Mouse (Mus musculus) spleen, adult 18-20 months (tissue): ENCODE results near the gene Siah3.

Experiments
- DNase-seq, 2 experiments: peaks; one replicate each; pipeline ENCODE4 v3.0.0; 2022; ENCODE audit warnings: mixed read lengths in 2 of 2

Siah3 gene

DNA sequence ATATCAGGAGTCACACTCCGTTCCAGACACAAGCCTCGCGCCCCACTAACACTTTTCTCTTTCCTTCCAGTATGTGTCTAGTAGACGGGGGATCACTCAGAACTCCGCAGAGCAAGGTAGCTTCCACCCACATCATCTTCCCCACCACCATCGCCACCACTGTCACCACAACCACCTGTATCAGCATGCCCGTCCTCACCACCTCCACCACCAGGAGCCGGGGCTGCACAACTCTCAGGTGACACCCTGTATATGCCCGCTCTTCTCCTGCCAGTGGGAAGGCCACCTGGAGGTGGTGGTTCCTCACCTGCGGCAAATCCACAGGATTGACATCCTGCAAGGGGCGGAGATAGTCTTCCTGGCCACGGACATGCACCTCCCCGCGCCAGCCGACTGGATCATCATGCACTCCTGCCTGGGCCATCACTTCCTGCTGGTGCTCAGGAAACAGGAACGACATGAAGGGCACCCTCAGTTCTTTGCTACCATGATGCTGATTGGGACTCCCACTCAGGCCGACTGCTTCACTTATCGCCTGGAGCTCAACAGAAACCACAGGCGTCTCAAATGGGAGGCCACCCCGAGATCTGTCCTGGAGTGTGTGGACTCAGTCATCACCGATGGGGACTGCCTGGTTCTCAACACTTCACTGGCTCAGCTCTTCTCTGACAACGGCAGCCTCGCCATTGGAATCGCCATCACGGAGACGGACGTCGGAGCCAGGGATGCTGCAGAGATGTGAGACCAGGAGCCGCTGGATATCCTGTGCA, 69.8 kb downstream of the Siah3 start:
- DNase-seq, result no peak

DNA sequence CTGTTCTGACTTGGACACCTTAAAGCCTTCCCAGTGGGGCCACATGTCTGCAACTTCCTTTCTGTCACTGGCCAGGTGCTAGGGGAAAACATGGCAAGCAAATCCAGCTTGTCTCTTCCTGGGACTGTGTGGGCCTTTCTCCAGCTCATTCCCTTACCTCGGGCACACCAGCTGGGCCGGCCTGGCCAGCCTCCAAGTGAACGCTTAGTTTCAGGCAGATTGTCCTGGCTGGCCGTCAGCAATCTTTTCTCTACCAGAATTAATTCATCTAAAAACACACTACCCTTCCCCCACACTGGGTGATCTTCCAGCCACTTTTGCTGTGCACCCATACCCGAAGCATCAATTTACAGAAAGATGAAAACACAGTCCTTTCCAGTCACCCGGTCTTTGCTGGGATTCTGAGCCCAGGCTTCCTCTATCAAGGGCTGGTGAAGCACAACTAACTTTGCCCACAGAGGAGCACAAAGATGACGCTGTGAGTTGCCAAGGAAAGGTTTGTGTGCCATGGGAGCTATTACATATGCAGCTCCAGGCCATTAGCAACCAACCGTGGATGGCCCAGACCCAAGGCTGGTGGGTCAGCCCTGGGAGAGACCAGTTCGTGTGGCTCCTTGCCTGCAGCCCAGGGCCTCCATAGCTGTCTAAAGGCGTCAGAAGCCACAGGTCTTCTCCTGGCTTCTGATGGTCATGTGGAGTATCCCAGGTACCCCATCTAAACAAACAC, 71.8 kb downstream of the Siah3 start:
- no peak for DNase-seq

DNA sequence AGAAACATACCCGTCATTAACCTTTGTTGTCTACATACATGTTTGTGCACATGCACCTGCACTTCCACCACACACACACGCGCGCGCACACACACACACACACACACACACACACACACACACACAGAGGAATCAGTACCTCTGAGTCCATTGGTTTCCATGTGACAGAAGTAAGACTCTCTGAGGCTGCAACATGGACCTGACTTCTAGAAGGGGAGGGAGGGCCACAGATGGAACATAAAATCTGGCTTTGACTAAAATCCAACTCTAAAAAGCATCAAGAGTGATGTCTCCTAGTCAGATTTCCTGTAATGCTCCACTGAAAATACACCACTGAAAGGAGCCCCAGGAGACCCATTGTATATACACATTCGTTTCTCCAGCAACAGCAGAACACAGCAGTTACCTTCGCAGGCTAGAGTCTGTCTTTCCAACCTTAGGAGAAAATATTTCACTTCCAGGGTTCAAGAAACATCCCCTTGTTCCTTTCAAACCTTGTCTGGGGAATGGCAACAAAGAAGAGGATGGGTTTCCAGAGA, 75.1 kb downstream of the Siah3 start:
- no peak for DNase-seq

DNA sequence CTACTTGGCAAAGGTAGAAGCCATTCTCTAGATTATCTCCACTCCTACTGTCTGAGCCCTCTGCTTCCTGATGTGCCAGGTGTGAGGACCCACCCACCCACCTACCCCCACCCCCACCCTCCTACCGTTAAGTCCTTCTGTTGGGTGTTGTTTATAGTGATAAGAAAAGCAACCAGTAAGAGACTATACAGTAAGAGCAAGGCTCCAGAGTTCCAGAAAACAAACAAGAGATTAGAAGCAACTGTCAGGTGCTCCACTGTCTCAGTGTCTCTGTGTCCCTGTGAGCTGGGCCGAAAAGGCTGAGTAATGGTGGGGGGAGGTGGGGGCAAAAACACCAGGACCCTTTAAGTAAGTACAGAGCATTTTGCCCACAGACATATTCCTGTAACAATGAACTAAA, 83.4 kb downstream of the Siah3 start:
- DNase-seq, result no peak

DNA sequence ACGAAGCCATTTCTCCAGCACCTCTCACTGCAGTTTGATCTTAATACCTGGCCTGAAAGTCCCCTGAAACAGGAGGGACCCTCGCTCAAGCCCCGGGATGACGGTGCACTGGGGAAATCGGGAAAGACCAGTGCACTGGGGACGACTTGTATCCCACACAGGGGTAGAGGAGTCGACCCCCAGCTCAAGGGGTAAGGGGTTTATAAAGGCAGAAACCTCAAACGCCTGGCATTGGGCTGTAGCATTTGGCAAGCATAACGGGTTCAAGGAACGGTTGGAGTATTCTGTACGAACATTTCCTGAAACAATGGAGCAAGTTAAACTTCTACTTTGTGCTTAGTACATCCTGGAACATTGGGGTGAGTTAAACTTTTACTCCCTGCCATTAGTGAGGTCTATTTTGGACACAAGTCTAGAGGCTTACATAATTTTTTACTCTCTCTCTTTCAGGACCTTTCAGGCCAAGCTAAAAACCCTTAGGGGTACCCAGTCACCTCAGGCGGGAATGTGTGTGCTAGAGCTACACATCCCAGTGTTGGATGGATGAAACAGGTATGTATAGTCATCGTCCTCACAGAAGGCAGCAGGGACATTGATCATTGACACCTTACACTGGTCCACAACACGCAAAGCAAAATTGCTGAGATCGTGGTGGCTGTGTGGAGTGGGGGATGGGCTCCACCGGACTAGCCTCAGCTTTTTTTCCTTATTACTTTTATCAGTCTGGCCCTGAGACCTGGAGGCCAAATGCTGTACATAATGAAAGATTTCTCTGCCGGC, 84.6 kb downstream of the Siah3 start:
- DNase-seq, result no peak

DNA sequence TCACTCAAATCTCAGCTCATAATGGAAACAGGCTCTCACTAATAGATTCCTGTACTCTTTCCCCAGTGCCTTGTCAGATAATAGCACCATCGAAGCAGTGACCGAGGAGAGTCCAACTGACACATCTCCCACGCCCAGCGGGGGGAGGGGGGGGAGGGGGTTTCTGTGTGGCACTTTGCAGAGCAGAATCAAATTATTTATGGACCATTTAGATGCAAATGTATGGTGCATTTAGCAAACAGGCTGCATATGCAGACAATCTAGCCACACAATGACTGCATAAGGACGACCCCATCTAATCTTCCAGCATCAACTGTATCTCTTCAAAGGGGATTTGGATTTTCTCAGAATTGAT, 85.2 kb downstream of the Siah3 start:
- no peak for DNase-seq

DNA sequence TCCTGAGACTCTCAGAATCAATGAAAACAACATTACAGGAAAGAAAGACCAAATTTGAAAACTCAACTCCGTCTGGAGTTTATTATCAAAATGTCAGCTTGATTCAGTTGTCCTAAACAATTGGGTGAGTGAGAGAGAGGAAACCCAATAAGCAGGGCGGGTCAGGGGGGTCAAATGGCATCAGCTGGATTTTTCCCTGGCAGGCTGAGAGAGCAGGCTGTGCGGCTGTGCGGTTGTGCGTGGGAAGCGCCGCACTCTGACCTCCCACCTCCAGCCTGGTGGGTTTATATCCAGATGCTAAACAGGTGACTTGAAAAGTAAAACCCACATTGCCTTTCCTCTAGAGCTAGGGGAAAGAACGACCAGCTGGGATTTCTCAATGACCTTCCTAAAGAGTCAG, 85.9 kb downstream of the Siah3 start:
- no peak for DNase-seq

DNA sequence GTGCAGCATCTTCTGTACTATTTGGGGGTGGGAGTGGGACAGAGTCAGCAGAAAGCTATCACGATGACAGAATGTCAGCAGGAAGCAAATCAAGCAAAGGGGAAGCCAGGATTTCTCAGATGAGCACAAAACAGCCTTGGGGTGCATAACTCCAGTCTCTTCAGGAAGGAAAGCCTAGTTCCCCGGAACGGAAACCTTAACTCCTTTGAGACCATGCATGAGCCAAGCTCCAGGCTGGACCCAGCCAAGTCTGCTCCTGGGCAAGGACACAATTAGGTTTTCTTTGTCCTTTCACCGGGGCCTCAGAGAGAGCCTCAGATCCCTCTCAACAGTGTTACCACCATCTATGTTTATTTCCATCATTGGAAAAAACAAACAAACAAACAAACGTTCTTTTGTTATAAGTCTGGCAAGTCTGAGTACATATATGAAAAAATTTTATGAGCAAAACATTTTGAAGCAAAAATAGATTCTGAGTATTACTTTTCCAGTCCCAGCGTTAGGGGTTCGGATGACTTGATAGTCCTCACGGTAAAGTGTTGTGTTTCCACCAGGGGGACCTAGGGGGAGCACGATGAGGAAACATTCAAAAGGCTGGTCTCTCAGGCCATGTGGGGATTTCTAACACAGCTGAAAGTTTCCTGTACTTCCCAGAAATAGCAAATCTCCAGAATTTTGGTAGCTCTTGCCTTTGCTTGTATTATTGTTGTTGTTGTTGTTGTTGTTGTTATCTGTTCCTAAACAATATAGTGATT, 106.0 kb downstream of the Siah3 start:
- no peak for DNase-seq

DNA sequence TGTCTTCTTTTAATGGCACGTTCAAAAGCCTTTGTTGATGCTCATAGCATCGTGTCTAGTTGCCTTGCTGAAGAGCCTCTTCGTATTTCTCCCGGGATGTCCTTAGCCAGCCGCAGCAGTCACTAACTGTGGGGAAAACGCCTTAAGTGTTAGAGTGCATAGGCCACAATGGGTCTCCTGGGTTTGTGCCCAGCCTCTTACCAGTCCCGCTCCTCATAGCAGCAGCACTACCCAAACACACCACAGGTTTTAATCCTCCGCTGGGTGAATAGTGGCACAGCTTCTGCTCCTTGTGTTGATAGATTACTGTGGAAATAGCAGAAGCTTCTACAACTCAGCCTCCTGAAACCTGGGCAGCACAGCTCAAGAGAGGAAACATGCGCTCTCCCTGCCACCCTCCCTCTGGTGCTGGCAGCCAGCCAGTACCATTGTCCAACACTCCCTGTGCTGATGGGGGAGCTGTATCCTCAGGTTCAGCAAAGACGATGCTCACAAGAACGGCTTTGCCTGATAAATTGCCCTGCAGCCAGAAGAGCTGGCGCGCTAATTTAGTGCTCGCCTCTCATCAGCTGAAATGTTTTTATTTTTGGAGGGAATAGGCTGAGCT, 109.9 kb downstream of the Siah3 start:
- DNase-seq, result no peak

DNA sequence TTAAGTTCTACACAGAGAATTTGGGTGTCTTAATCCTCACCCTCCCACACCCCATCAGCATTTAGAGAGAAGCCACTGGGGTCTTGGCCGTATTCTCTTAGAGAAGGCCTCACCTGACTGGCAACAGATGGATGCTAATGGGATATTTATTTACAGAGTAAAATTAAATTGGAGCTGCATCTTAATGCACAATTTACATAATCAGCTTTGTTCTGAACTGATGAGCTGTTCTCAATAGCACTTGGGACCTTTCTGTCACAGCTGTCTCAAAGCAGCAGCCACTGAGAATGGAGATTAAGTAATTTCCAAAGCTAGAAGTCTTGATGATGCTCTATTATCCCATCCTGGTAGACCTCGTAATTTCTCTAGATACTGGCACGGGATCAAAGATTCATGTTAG, 110.5 kb downstream of the Siah3 start:
- no peak for DNase-seq

DNA sequence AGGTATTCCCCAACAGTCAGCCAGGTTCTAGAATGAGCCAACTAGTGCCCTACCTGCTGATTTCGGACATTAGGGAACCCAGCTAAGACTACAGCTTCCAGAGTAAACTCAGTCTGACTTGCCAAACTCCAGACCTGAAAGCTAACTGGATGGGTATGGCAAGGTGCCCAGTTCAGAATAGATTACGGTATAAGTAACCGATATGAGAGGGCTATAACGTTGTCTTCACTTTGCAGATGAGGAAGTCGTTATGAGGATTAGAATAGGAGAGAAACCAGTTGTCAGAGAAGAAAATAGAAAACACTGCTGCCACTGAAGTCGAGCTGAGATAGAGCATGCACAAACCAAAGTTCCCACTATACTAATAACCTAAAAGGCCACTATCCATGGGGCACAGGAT, 123.2 kb downstream of the Siah3 start:
- DNase-seq, result no peak
